Mouse (Mus musculus): ENCODE results near the gene Tmem211.

Tmem211 gene

GRCm38 (mm10) chr5:113280138-113280856 is 53.6 kb downstream of the Tmem211 start:
- no peak for DNase-seq (ENCODE audit: low spot score)

- DNase-seq (ENCODE audit: low spot score): no peak
Measured at GRCm38 (mm10) chr5:113281557-113281956, 54.8 kb downstream of the Tmem211 start.

DNA sequence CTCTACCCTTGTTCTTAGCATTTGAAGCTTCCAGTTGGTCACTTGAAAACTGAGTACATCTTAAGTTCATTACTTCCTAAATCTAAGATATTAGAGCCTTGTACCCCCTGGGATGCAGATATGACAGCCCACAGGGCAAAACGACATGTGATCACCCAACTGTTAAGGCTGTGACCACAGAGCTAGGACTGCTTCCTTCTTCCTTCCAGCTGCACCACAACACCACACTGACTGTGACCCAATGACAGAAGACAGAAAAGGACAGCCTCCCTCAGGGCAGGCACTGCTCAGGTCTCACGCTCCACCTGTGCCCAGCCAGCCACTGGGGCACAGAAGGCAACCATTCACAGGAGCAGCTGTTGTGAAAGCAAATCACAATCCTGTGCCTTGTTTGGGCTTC is 57.0 kb downstream of the Tmem211 start:
- DNase-seq (ENCODE audit: low spot score): no peak

DNA sequence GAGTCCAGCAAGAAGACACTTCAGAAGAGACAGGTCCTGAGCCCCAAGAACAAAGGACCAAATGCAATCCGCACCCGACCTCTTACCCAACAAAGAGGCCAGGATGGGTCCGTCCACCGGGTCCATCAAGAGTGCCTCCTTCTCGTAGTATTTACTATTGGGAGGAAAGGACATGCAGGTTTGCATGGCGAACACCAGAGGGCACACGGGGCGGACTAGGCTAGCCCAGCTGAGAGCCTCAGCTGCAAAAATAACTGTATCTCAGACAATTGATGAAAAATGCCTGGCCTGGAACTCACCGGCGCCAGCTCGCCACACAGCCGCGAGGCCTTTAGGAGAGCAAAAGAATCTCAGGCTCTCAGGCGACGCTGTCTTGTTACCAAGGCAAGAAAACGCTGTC is 58.8 kb downstream of the Tmem211 start:
- DNase-seq (ENCODE audit: low spot score): no peak

DNA sequence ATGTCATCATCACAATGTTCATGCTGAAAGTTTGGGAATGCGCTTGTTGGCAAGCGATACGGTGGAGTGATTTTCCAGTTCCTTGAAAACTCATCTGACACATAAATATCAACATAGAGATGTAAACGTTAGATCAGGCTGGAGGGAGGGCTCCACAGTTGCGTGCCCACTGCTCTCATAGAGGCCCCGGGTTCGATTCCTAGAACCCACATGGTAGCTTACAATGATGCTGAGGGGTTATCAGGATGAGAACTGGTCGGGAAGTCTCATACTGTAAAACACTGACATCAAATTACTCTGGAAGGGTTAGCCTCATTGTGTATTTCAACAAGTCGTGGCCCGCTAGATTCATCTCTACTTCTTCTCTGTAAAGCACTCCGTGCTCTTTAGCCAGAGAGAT is 59.3 kb downstream of the Tmem211 start:
- no peak for DNase-seq (ENCODE audit: low spot score)

DNA sequence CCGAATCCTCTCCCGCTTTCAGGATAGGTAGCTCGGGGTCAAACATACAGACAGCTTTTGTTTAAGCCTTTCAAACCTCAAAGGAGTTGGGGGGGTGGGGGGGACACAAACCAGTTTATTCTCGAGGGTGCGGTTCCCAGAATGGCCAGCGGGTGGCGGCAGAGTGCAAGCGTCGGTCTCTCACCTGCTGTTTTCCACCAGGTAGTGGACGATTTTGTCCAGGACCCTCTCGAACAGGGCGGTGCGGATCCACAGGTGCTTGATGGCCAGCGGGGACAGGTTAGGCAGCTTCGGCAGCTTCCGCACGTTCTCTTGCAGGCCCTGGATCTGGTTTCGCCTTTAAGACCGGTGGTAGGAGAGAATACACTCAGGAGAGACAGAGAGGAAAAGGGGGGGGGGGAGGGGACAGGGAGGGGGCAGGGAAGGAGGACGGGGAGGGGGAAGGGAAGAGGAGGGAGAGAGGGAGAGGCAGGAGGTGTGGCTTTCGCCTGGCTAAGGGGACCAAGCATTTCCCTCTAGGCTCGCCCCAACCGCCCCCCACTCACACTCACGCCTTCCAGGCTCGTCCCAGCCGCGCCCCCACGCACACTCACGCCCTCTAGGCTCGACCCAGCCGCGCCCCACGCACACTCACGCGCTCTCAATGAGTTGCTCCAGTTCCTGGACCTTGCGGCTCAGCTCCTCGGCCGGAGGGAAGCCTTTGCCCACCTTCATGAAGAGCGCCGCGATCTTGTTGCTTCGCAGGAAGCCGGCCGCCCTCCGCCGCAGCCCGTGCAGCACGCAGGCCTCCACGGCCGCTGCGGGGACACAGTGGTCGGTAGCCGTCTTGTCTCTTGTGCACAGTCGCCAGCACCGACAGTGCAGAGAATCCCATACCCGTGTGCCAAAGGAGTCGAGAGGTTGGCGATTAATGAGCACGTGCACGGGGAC is 60.1 kb downstream of the Tmem211 start:
- DNase-seq (ENCODE audit: low spot score): no peak

DNA sequence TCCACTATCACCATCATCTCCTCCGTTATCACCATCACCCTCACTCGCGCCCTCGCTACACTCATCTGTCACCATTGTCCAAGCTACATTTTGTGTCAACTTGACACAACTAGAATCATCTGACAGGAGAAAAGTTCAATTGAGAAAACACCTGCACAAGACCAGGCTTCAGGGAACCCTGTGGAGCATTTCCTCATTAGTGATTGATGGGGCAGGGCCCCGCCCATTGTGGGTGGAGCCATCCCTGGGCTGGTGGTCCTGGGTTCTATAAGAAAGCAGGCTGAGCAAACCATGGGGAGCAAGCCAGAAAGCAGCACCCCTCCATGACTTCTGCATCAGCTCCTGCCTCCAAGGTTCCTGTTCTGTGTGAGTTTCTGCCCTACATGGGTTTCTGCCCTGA is 61.1 kb downstream of the Tmem211 start:
- no peak for DNase-seq (ENCODE audit: low spot score)

- DNase-seq (ENCODE audit: low spot score): no peak
Measured at GRCm38 (mm10) chr5:113288490-113288889, 61.8 kb downstream of the Tmem211 start.

Data from left cerebral cortex, adult 11 months (tissue).